Mouse (Mus musculus) heart, postnatal 0 days (tissue): ENCODE measurements at regions not wholly inside any gene's neighbourhood (a gene's known extent, or its start where the extent isn't known, plus 50 kb on each side); places are given as distances from the start of the nearest gene placed in this dataset.

Experiments
- CTCF ChIP-seq: IDR thresholded peaks from 2 replicates; pipeline ENCODE4 v1.5.1; 2016; ENCODE audit warnings: antibody characterized with exemption, control low read depth, low read depth
- EP300 ChIP-seq: IDR thresholded peaks from 2 replicates; pipeline ENCODE4 v1.6.1; 2016; ENCODE audit warnings: antibody characterized with exemption, low read depth

- TF ChIP-seq EP300 (no peak), CTCF (no peak)
These were observed 107.4 kb upstream of the Pum3 start for GRCm38 (mm10) chr19:27537066-27537465.
